Mouse (Mus musculus): ENCODE measurements around the gene Ascl2. TPM values are rescaled to one million over a fixed set of nuclear protein-coding genes. Genes with fewer than 3 reads are reported as not detected.

Gene Ascl2
- polyA plus RNA-seq, 1 experiment from 2014 or later = 0.61 TPM

Other genes with a start within 250 kb of the Ascl2 start
- gene Ins2, start 225.9 kb downstream of the Ascl2 start, polyA plus RNA-seq (2014; fragmentation: Nextera tagmentation; extraction: Ambion mirVana) = not detected in 2 replicates
- gene Th, start 38.1 kb downstream of the Ascl2 start, polyA plus RNA-seq (2014; fragmentation: Nextera tagmentation; extraction: Ambion mirVana) = 25.9 and 34.2 TPM in 2 replicates
- 0.27 and 0.57 TPM in 2 replicates for gene Tspan32, start 35.8 kb upstream of the Ascl2 start, polyA plus RNA-seq (2014; fragmentation: Nextera tagmentation; extraction: Ambion mirVana)
- 316 and 322 TPM in 2 replicates for gene Cd81, start 83.5 kb upstream of the Ascl2 start, polyA plus RNA-seq (2014; fragmentation: Nextera tagmentation; extraction: Ambion mirVana)
- 70.4 and 102 TPM in 2 replicates for gene Tssc4, start 100.0 kb upstream of the Ascl2 start, polyA plus RNA-seq (2014; fragmentation: Nextera tagmentation; extraction: Ambion mirVana)
- gene Trpm5, start 125.4 kb upstream of the Ascl2 start, polyA plus RNA-seq (2014; fragmentation: Nextera tagmentation; extraction: Ambion mirVana) = 0.40 and 1.3 TPM in 2 replicates
- gene Kcnq1, start 137.1 kb upstream of the Ascl2 start, polyA plus RNA-seq (2014; fragmentation: Nextera tagmentation; extraction: Ambion mirVana) = 1.2 and 2.0 TPM in 2 replicates